Mouse (Mus musculus): ENCODE data around the gene Gm1979. TPM values are rescaled to one million over a fixed set of nuclear protein-coding genes. Genes with fewer than 3 reads are reported as not detected.

The Gm1979 gene
- polyA plus RNA-seq (2012; rRNA removed): not detected in 2 replicates

GRCm38 (mm10) chr5:26004698-26005097, at the start of gene Gm1979:
Gene Gm1979 (minus strand): TSS chr5:26004798.

GRCm38 (mm10) chr5:26039458-26039857, 34.9 kb upstream of the Gm1979 start, which contains the start of gene Speer4a:
Gene Speer4a (minus strand): TSS chr5:26039558.

GRCm38 (mm10) chr5:26022816-26023215, 18.2 kb upstream of the Gm1979 start, which contains the start of gene Gm5862:
Gene Gm5862 (minus strand): TSS chr5:26022916.

GRCm38 (mm10) chr5:25988550-25988949, 16.0 kb downstream of the Gm1979 start, which contains the start of gene Gm21698:
Gene Gm21698 (minus strand): TSS chr5:25988650.

GRCm38 (mm10) chr5:25972563-25972962, 32.0 kb downstream of the Gm1979 start, which contains the start of gene Gm21680:
Gene Gm21680 (minus strand): TSS chr5:25972663.

GRCm38 (mm10) chr5:25954317-25954716, 50.3 kb downstream of the Gm1979 start, which contains the start of gene Gm21671:
Gene Gm21671 (minus strand): TSS chr5:25954417.

Other genes with a start within 250 kb of the Gm1979 start
- gene Actr3b, start 244.8 kb downstream of the Gm1979 start, polyA plus RNA-seq (2012; rRNA removed): 0.25 and 0.30 TPM in 2 replicates
- not detected in 2 replicates for gene Gm21663, start 62.4 kb downstream of the Gm1979 start, polyA plus RNA-seq (2012; rRNA removed)
- gene Gm21671, start 50.4 kb downstream of the Gm1979 start, polyA plus RNA-seq (2012; rRNA removed): not detected in 2 replicates
- gene Gm21680, start 32.1 kb downstream of the Gm1979 start, polyA plus RNA-seq (2012; rRNA removed): not detected in 2 replicates
- not detected in 2 replicates for gene Gm21698, start 16.1 kb downstream of the Gm1979 start, polyA plus RNA-seq (2012; rRNA removed)
- gene Gm5862, start 18.1 kb upstream of the Gm1979 start, polyA plus RNA-seq (2012; rRNA removed): not detected in 2 replicates
- not detected in 2 replicates for gene Speer4a, start 34.8 kb upstream of the Gm1979 start, polyA plus RNA-seq (2012; rRNA removed)
- gene Gm7347, start 53.8 kb upstream of the Gm1979 start, polyA plus RNA-seq (2012; rRNA removed): not detected in 2 replicates
- gene Gm10471, start 84.5 kb upstream of the Gm1979 start, polyA plus RNA-seq (2012; rRNA removed): not detected in 2 replicates
- gene 5031410I06Rik, start 100.6 kb upstream of the Gm1979 start, polyA plus RNA-seq (2012; rRNA removed): not detected in 2 replicates
- not detected in 2 replicates for gene Gm10220, start 116.6 kb upstream of the Gm1979 start, polyA plus RNA-seq (2012; rRNA removed)

Data from liver, embryonic 14 days (tissue).